Mouse (Mus musculus): Measurements from ENCODE around the gene Dydc2. TPM values are rescaled to one million over a fixed set of nuclear protein-coding genes. Genes with fewer than 3 reads are reported as not detected.

Gene Dydc2
- not detected for total RNA-seq (2023)

DNA sequence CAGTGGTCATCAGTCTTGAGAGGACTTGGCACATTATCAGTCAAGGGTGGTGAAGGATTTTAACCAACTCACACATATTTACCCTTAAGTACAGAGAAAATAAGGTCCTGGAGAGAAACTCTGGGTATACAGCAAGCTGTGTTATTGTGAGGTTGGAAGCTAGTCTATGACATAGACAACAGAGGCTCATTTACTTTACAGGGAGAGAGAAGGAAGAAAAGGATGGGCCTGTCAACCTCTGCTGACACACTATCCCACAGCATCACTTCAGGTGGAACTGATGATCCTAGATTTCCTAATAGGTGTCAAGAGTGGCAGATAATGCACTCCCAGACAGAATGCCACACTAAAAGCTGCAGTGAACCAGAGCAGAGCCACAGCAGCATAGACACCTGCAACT, at the start of gene Dydc2:
TSS of gene Dydc2 (minus strand) at position 101 of the 400 bp plus-strand sequence.

DNA sequence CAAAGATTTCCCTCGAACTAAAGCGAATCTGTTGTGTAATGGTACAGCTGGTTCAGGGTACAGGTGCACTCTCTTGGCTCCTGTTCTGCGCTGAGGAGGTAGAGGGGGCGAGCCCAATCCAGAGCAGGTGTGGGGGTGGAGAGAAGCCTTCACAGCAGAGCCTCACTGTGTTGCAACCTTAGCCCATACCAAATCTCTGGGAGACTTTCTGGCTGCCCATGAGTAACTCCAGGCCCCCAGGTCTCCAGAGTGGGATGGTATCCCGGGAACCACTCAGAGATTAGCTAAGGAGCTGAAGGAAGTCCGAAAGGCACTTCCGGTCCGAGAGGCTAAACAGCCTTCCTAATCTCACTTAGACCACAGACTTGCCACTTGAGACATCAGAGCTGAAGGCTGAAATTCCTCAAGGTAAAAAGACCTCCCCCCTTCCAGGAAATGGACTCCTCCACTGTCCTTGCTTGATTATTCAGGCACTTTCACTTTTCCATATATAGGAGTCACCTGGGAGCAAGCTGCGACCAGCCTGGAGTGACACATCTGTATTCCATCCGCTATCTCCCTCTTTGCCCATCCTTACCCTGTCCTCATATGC, 35.9 kb upstream of the Dydc2 start, which contains the start of gene Mat1a:
TSS of gene Mat1a (plus strand) at position 183 of the 592 bp plus-strand sequence.

DNA sequence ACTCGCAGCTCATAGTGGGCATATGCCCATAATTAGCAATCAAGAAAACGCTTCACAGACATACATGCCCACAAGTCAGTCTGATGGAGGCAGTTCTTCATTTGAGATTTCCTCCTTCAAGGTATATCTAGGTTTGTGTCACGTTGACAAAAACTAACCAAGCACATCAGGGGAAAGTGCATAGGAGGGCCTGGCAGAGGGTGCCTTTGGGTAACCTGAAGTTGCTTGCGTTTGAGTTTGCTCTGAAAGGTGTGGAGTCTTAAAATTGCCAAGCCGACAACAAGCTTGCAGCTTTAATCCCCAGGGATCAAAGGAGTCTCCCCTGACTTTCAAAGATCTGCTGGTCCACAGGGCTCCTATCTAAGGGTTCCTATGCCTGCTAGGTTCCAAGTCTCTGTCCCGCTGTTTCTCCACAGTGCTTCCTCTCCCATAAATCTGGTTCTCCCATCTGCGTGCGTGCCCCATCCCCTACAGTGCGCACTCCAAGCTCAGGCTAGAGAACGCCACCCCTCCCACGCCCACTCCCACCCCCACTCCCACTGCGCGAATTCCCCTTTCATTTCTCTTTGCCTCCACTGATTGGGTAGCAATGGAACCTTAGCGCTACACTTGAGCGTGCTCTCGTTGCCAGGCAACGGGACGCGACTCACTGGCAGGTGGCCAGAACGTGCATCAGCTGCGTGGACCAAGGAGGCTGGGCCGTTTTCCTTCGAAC, 3.4 kb upstream of the Dydc2 start, which contains the start of gene Dydc1:
TSS of gene Dydc1 (plus strand) at position 683 of the 715 bp plus-strand sequence.

DNA sequence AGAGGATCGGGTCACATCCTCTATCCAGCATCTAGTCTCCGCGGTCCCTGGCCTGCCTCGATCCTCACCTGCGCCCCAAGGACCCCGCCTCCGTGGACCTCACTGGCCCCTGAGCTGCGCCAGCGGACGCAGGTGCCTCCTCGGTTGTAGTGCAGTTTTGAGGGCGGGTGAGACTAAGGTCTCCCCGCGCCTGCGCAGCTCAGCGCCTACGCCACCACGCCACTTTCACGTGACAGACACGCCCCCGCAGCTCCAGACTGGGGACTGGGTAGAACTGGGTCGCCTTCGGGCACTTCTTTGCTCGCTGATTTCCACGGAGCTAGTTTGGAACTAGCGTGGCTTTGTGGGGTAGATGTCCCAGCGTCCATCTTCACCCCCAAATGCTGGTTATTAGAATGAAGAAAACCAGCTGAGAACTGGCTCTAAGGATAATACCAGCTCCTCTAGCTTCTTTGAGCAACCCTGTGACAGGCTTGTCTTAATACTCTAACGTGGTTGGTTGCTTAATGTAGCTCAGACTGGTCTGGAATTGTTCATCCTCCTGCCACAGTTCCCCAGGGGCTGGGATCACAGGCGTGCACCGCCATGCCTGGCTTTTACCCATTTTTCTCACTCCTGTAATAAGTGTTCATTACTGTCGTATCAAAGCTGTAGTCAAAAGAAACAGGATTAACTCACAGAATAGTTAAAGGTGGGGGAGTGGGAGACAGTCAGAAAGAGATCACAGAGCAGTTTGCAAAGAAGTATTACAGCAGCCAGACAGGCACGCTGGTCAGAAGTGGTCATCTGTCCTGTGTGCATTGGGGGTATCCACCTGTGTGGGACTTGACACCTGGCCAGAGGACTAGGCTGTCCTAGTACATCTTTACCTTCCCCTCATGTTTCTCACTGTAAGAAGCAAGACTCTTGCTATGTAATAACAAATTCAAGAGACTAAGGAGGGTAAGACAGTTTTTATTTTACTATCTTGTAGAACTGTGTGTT, 55.1 kb downstream of the Dydc2 start, which contains the start of gene Fam213a:
TSS of gene Fam213a (minus strand) at position 159 of the 984 bp plus-strand sequence.

Other genes starting within 250 kb of the Dydc2 start
- gene Sh2d4b, start 175.9 kb downstream of the Dydc2 start, total RNA-seq (2023): 1 to 10 TPM; 2.0 to 2.1 TPM
- 10 to 100 TPM; 95.7 to 98.3 TPM for gene Tspan14, start 102.4 kb downstream of the Dydc2 start, total RNA-seq (2023)
- gene Fam213a, start 55.4 kb downstream of the Dydc2 start, total RNA-seq (2023): 1 to 10 TPM; 2.8 to 3.4 TPM
- not detected for gene Dydc1, start 3.7 kb upstream of the Dydc2 start, total RNA-seq (2023)
- gene Mat1a, start 35.8 kb upstream of the Dydc2 start, total RNA-seq (2023): not detected
- gene Sftpa1, start 62.6 kb upstream of the Dydc2 start, total RNA-seq (2023): not detected
- not detected for gene Mbl1, start 82.2 kb upstream of the Dydc2 start, total RNA-seq (2023)
- not detected for gene Sftpd, start 115.9 kb upstream of the Dydc2 start, total RNA-seq (2023)
- gene Gm2832, start 209.6 kb upstream of the Dydc2 start, total RNA-seq (2023): not detected